Mouse (Mus musculus) stomach, postnatal 0 days (tissue): Measurements from ENCODE around the gene Uaca.

Experiments
- CTCF ChIP-seq: IDR thresholded peaks from 2 replicates; pipeline ENCODE4 v1.5.1; 2016; ENCODE audit warnings: antibody characterized with exemption, low read depth, mild to moderate bottlenecking, moderate library complexity
- EP300 ChIP-seq: optimal IDR thresholded peaks from 2 replicates; pipeline ENCODE3; 2016; ENCODE audit warnings: antibody characterized with exemption

DNA sequence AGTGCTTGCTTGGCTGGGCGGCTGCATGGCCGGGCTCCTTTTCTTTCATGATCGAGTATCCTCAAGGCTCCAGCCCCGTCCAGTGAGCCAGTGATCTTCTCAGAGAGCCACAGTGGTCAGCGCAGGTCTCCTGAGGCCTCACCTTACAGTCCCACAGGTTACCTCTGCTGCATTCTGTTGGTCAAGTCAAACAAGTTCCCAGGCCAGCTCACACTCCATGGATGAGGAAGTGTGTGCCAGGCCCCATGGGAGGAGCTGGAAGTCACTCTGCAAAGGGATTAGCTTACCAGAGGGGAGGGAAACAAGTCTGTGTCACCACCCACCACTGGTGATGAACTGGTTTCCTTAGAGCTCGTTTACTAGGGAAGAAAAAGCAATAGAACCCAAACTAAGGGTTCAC is 28.3 kb downstream of the Uaca start:
- no peak for TF ChIP-seq CTCF
- no peak for TF ChIP-seq EP300
